Mouse (Mus musculus): ENCODE measurements around the gene Serpinb6b. TPM values are rescaled to one million over a fixed set of nuclear protein-coding genes. Genes with fewer than 3 reads are reported as not detected.

Gene Serpinb6b
- total RNA-seq, 2 experiments from 2014 or later, result 1.6 to 1.9 TPM

DNA sequence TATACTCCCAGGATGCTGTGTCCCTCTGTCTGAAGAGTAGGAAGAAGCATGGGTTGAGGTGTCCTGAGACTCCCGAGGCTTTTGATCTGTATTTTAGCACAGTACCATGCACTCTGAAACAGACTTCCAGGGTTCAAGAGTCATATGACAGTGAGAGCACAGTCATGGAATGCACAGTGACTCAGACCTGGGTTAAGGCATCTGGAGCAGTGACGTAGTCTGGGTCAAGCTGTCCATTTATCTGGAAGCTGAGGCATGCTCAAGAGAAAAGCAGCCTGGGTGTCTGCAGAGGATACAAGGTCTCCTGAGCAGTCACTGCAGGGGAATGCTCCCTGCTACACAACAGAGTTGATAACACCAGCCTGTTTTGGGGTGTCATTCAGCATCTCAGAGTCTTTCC is 63.5 kb downstream of the Serpinb6b start:
- no peak for ATAC-seq (ENCODE audit: poor library complexity, severe bottlenecking)

Other genes with a start within 250 kb of the Serpinb6b start
- gene Mylk4, start 181.3 kb upstream of the Serpinb6b start, total RNA-seq (2015), result not detected in 2 replicates
- not detected in 2 replicates for gene Mylk4, start 181.3 kb upstream of the Serpinb6b start, total RNA-seq (2017)
- gene Wrnip1, start 163.2 kb upstream of the Serpinb6b start, total RNA-seq (2015), result 8.8 and 11.8 TPM in 2 replicates
- gene Wrnip1, start 163.2 kb upstream of the Serpinb6b start, total RNA-seq (2017), result 22.6 and 27.5 TPM in 2 replicates
- not detected in 2 replicates for gene D930007J09Rik, start 162.4 kb upstream of the Serpinb6b start, total RNA-seq (2015)
- not detected in 2 replicates for gene D930007J09Rik, start 162.4 kb upstream of the Serpinb6b start, total RNA-seq (2017)
- gene Serpinb1a, start 114.0 kb upstream of the Serpinb6b start, total RNA-seq (2015), result 147 and 163 TPM in 2 replicates
- gene Serpinb1a, start 114.0 kb upstream of the Serpinb6b start, total RNA-seq (2017), result 189 and 208 TPM in 2 replicates
- gene Serpinb1c, start 67.0 kb upstream of the Serpinb6b start, total RNA-seq (2015), result not detected in 2 replicates
- not detected in 2 replicates for gene Serpinb1c, start 67.0 kb upstream of the Serpinb6b start, total RNA-seq (2017)
- gene Serpinb9, start 38.0 kb downstream of the Serpinb6b start, total RNA-seq (2015), result 2.7 and 4.2 TPM in 2 replicates
- gene Serpinb9, start 38.0 kb downstream of the Serpinb6b start, total RNA-seq (2017), result 1.9 TPM in 2 replicates
- 0.27 TPM in 1 of 2 replicates, not detected in the other for gene Serpinb9b, start 62.2 kb downstream of the Serpinb6b start, total RNA-seq (2015)
- not detected in 2 replicates for gene Serpinb9b, start 62.2 kb downstream of the Serpinb6b start, total RNA-seq (2017)
- 0.07 TPM in 1 of 2 replicates, not detected in the other for gene Serpinb1b, start 113.4 kb downstream of the Serpinb6b start, total RNA-seq (2015)
- gene Serpinb1b, start 113.4 kb downstream of the Serpinb6b start, total RNA-seq (2017), result 0.12 TPM in 1 of 2 replicates, not detected in the other
- not detected in 2 replicates for gene Serpinb9c, start 194.5 kb downstream of the Serpinb6b start, total RNA-seq (2015)
- gene Serpinb9c, start 194.5 kb downstream of the Serpinb6b start, total RNA-seq (2017), result not detected in 2 replicates
- not detected in 2 replicates for gene Serpinb9d, start 227.8 kb downstream of the Serpinb6b start, total RNA-seq (2015)
- gene Serpinb9d, start 227.8 kb downstream of the Serpinb6b start, total RNA-seq (2017), result not detected in 2 replicates

Data from megakaryocyte, adult 5-6 weeks (primary cell).